Mouse (Mus musculus) limb, embryonic 10.5 days (tissue): ENCODE measurements around the gene Sec61a2. TPM values are rescaled to one million over a fixed set of nuclear protein-coding genes. Genes with fewer than 3 reads are reported as not detected.

Experiments used
- DNase-seq: peaks from one replicate; pipeline ENCODE4 v3.0.0-alpha.2; 2017; ENCODE audit warnings: low spot score
- H3K27ac ChIP-seq: fragments of 300-500 bp; sonication (generic); 2 replicates; pipeline ENCODE4 v1.5.1; 2016; ENCODE audit warnings: mild to moderate bottlenecking
- H3K27me3 ChIP-seq: fragments of 300-500 bp; sonication (generic); 2 replicates; pipeline ENCODE4 v1.6.1; 2016; ENCODE audit warnings: low read depth, mild to moderate bottlenecking; ENCODE audit not compliant: poor library complexity, severe bottlenecking
- H3K36me3 ChIP-seq: fragments of 300-500 bp; sonication (generic); 2 replicates; pipeline ENCODE4 v1.6.1; 2016; ENCODE audit warnings: mild to moderate bottlenecking, moderate library complexity
- H3K4me1 ChIP-seq: fragments of 300-500 bp; sonication (generic); 2 replicates; pipeline ENCODE4 v1.6.1; 2016
- H3K4me3 ChIP-seq: fragments of 300-500 bp; sonication (generic); 2 replicates; pipeline ENCODE4 v1.5.1; 2016; ENCODE audit warnings: mild to moderate bottlenecking, moderate library complexity
- H3K9me3 ChIP-seq: fragments of 300-500 bp; sonication (generic); replicated peaks from 2 replicates; pipeline ENCODE4 v1.6.1; 2016; ENCODE audit warnings: mild to moderate bottlenecking
- WGBS: fragments of 180-500 bp; shearing (Covaris S2); methylation state at CpG from one replicate; pipeline ENCODE4 v1.1.7; 2016; 5-methylcytosine and 5-hydroxymethylcytosine counted together
- polyA plus RNA-seq: library from polyadenylated mRNA; unstranded; fragments of >200 nt; fragmentation: Nextera tagmentation; extraction: Ambion mirVana; gene quantifications from 2 replicates; pipeline ENCODE4 v1.2.1, GENCODE M21; 2016

Sec61a2 gene
- polyA plus RNA-seq, 1 experiment from 2014 or later: 95.1 TPM

- no peak overlapping the region for H3K27ac ChIP-seq
- no peaks in the 10 kb centered on the region for H3K4me1 ChIP-seq
- H3K9me3 ChIP-seq: no peaks in the 10 kb centered on the region
- WGBS: 94% methylated on average over 5 of the region's 5 CpGs
- DNase-seq: no peak
- no peaks in the 10 kb centered on the region for H3K27me3 ChIP-seq
- H3K36me3 ChIP-seq: peaks cover 55% of the 10 kb centered on the region
- no peak overlapping the region for H3K4me3 ChIP-seq
These were observed 34.6 kb upstream of the Sec61a2 start for GRCm38 (mm10) chr2:5929793-5930192.

GRCm38 (mm10) chr2:5927481-5927880, 32.2 kb upstream of the Sec61a2 start:
- 96% methylated on average over 5 of the region's 5 CpGs for WGBS
- no peak for DNase-seq
- Histone ChIP-seq H3K9me3 (no peaks in the 10 kb centered on the region), H3K4me1 (peaks cover 4% of the 10 kb centered on the region), H3K36me3 (peaks cover 55% of the 10 kb centered on the region), H3K4me3 (no peak overlapping the region), H3K27ac (no peak overlapping the region), H3K27me3 (no peaks in the 10 kb centered on the region)

- DNase-seq: peak; percentile 52
- peaks cover 49% of the 10 kb centered on the region for H3K36me3 ChIP-seq
- H3K27ac ChIP-seq: no peak overlapping the region
- H3K4me3 ChIP-seq: no peak overlapping the region
- WGBS: 45% methylated on average over 9 of the region's 9 CpGs
- H3K27me3 ChIP-seq: no peaks in the 10 kb centered on the region
- H3K4me1 ChIP-seq: peaks cover 4% of the 10 kb centered on the region
- H3K9me3 ChIP-seq: no peaks in the 10 kb centered on the region
These were observed 28.6 kb upstream of the Sec61a2 start for GRCm38 (mm10) chr2:5923786-5924185.

- Histone ChIP-seq H3K27ac (no peak overlapping the region), H3K9me3 (no peaks in the 10 kb centered on the region), H3K4me1 (peaks cover 4% of the 10 kb centered on the region), H3K4me3 (no peak overlapping the region), H3K36me3 (peaks cover 46% of the 10 kb centered on the region), H3K27me3 (no peaks in the 10 kb centered on the region)
- 95% methylated on average over 6 of the region's 6 CpGs for WGBS
- no peak for DNase-seq
These were observed 27.6 kb upstream of the Sec61a2 start for GRCm38 (mm10) chr2:5922823-5923222.

GRCm38 (mm10) chr2:5911282-5911965, 16.2 kb upstream of the Sec61a2 start:
- Histone ChIP-seq H3K4me1 (no peaks in the 10 kb centered on the region), H3K9me3 (no peaks in the 10 kb centered on the region), H3K27me3 (no peaks in the 10 kb centered on the region), H3K4me3 (no peak overlapping the region), H3K36me3 (peaks cover 48% of the 10 kb centered on the region), H3K27ac (no peak overlapping the region)
- DNase-seq: no peak
- 86% methylated on average over 16 of the region's 16 CpGs for WGBS

GRCm38 (mm10) chr2:5906625-5907024, 11.4 kb upstream of the Sec61a2 start:
- no peak overlapping the region for H3K4me3 ChIP-seq
- H3K9me3 ChIP-seq: no peaks in the 10 kb centered on the region
- WGBS: 65% methylated on average over 3 of the region's 3 CpGs
- peaks cover 42% of the 10 kb centered on the region for H3K36me3 ChIP-seq
- H3K27me3 ChIP-seq: no peaks in the 10 kb centered on the region
- no peak overlapping the region for H3K27ac ChIP-seq
- no peaks in the 10 kb centered on the region for H3K4me1 ChIP-seq
- peak; percentile 63 for DNase-seq

GRCm38 (mm10) chr2:5906092-5906491, 10.9 kb upstream of the Sec61a2 start:
- Histone ChIP-seq H3K9me3 (no peaks in the 10 kb centered on the region), H3K4me3 (no peak overlapping the region), H3K36me3 (peaks cover 38% of the 10 kb centered on the region), H3K4me1 (no peaks in the 10 kb centered on the region), H3K27me3 (no peaks in the 10 kb centered on the region), H3K27ac (no peak overlapping the region)
- no peak for DNase-seq
- 88% methylated on average over 5 of the region's 5 CpGs for WGBS

- no peak for DNase-seq
- Histone ChIP-seq H3K27me3 (no peaks in the 10 kb centered on the region), H3K27ac (no peak overlapping the region), H3K36me3 (peaks cover 37% of the 10 kb centered on the region), H3K4me1 (no peaks in the 10 kb centered on the region), H3K4me3 (no peak overlapping the region), H3K9me3 (no peaks in the 10 kb centered on the region)
- WGBS: 76% methylated on average over 5 of the region's 5 CpGs
These were observed 4.9 kb upstream of the Sec61a2 start for GRCm38 (mm10) chr2:5900145-5900544.

GRCm38 (mm10) chr2:5894296-5894695, 936 bp downstream of the Sec61a2 start:
- Histone ChIP-seq H3K27ac (peak overlapping the region; percentile 93), H3K27me3 (no peaks in the 10 kb centered on the region), H3K36me3 (peaks cover 53% of the 10 kb centered on the region), H3K4me1 (0 out of 2 replicates have a peak, but pooled peaks cover 3% of the 10 kb centered on the region), H3K9me3 (no peaks in the 10 kb centered on the region), H3K4me3 (peak overlapping the region; percentile 83)
- WGBS: 51% methylated on average over 11 of the region's 11 CpGs
- DNase-seq: peak; percentile 32

- Histone ChIP-seq H3K4me3 (no peak overlapping the region), H3K27ac (no peak overlapping the region), H3K36me3 (peaks cover 84% of the 10 kb centered on the region), H3K4me1 (0 out of 2 replicates have a peak, but pooled peaks cover 3% of the 10 kb centered on the region), H3K27me3 (no peaks in the 10 kb centered on the region), H3K9me3 (no peaks in the 10 kb centered on the region)
- no peak for DNase-seq
- 77% methylated on average over 2 of the region's 2 CpGs for WGBS
These were observed 5.8 kb downstream of the Sec61a2 start for GRCm38 (mm10) chr2:5889412-5889811.

GRCm38 (mm10) chr2:5888865-5889264, 6.4 kb downstream of the Sec61a2 start:
- H3K27me3 ChIP-seq: no peaks in the 10 kb centered on the region
- no peak for DNase-seq
- H3K36me3 ChIP-seq: peaks cover 89% of the 10 kb centered on the region
- WGBS: 91% methylated on average over 5 of the region's 5 CpGs
- no peak overlapping the region for H3K4me3 ChIP-seq
- no peaks in the 10 kb centered on the region for H3K4me1 ChIP-seq
- H3K9me3 ChIP-seq: no peaks in the 10 kb centered on the region
- no peak overlapping the region for H3K27ac ChIP-seq

- 88% methylated on average over 3 of the region's 3 CpGs for WGBS
- Histone ChIP-seq H3K27me3 (no peaks in the 10 kb centered on the region), H3K4me3 (no peak overlapping the region), H3K4me1 (no peaks in the 10 kb centered on the region), H3K27ac (no peak overlapping the region), H3K36me3 (peaks cover 97% of the 10 kb centered on the region), H3K9me3 (no peaks in the 10 kb centered on the region)
- DNase-seq: no peak
These were observed 17.8 kb downstream of the Sec61a2 start for GRCm38 (mm10) chr2:5877446-5877845.

- Histone ChIP-seq H3K27ac (no peak overlapping the region), H3K9me3 (no peaks in the 10 kb centered on the region), H3K4me3 (no peak overlapping the region), H3K36me3 (peaks cover 88% of the 10 kb centered on the region), H3K4me1 (no peaks in the 10 kb centered on the region), H3K27me3 (no peaks in the 10 kb centered on the region)
- no peak for DNase-seq
- WGBS: 93% methylated on average over 5 of the region's 5 CpGs
These were observed 25.5 kb downstream of the Sec61a2 start for GRCm38 (mm10) chr2:5869746-5870145.

GRCm38 (mm10) chr2:5867681-5868080, 27.6 kb downstream of the Sec61a2 start:
- Histone ChIP-seq H3K27ac (no peak overlapping the region), H3K9me3 (no peaks in the 10 kb centered on the region), H3K36me3 (peaks cover 86% of the 10 kb centered on the region), H3K27me3 (no peaks in the 10 kb centered on the region), H3K4me3 (no peak overlapping the region), H3K4me1 (no peaks in the 10 kb centered on the region)
- WGBS: 93% methylated on average over 2 of the region's 2 CpGs
- DNase-seq: no peak
